Mouse (Mus musculus): Measurements from ENCODE around the gene Dmd. TPM values are rescaled to one million over a fixed set of nuclear protein-coding genes. Genes with fewer than 3 reads are reported as not detected.

The Dmd gene
- 4.5 and 6.0 TPM in 2 replicates for polyA plus RNA-seq (2015; fragmentation: Nextera tagmentation; extraction: Ambion mirVana)

DNA sequence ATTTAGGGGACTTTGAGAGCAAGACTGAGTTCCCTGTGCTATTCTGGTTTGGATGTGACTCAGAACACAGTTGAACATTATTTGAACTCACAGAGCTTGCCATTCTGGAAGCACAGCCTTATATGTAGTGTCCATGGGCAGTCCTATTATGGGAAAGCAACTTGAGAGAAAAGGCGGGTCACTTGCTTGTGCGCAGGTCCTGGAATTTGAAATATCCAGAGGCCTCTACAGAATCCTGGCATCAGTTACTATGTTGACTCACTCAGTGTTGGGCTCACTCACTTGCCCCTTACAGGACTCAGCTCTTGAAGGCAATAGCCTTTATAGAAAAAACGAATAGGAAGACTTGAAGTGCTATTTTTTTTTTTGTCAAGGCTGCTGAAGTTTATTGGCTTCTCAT lies at the start of gene Dmd:
TSS of gene Dmd (plus strand) at position 241 of the 400 bp plus-strand sequence.

GRCm38 (mm10) chrX:83487598-83487997 lies 538.9 kb downstream of the Dmd start, which contains the start of gene Tsga8:
Gene Tsga8, minus strand, starts transcription at chrX:83487924.

DNA sequence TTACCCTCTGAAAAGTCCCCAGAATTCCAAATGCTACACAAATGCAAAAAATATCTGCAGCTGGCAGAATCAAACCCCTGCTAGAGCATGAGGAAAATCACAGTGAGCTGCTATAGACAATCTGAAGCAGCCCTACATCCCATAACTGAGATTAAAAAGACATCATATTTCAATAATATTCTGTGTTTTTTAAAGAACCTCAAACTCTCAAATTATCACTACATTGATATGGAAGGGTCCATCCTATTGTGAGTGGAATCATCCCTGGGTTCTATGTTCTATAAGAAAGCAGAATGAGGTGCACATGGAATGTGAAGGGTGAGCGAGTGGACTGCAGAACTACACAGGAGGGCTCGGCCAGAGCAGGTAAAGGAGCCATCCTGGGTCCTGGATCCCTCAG lies 2300.7 kb downstream of the Dmd start, which contains the start of gene Fthl17a:
TSS of gene Fthl17a (plus strand) at position 301 of the 400 bp plus-strand sequence.

